Mouse (Mus musculus) gastrocnemius, postnatal 36 days (tissue): Measurements from ENCODE around the gene Tekt5. TPM values are rescaled to one million over a fixed set of nuclear protein-coding genes. Genes with fewer than 3 reads are reported as not detected.
A peak's percentile ranks its signal among the peaks of the same experiment; 100 is the strongest.

Experiments
- DNase-seq, 2 experiments: peaks; one replicate each; pipeline ENCODE4 v3.0.0; 2022
- intact Hi-C: fragments of 180-260 bp; cut with DNase I; formaldehyde crosslinking; loops from one replicate; pipeline ENCODE4 v1.15.1; 2025
- total RNA-seq, 2 experiments: library from RNA; stranded (reverse); gene quantifications; 2 replicates each; pipeline ENCODE4 v1.2.3; 2021

Gene Tekt5
- total RNA-seq, 2 experiments from 2014 or later = not detected

- intact Hi-C loops = loop anchor here (1.0 kb wide), 1 partner anchor 16 kb away; no protein-coding TSS in a partner anchor
- no peak for DNase-seq
These were observed 56.7 kb downstream of the Tekt5 start for GRCm38 (mm10) chr16:10338601-10339000.

GRCm38 (mm10) chr16:10337422-10338197 lies 57.7 kb downstream of the Tekt5 start:
- intact Hi-C loops = loop anchor here (1.0 kb wide), 1 partner anchor 15 kb away; no protein-coding TSS in a partner anchor

GRCm38 (mm10) chr16:10336454-10337421 lies 58.6 kb downstream of the Tekt5 start:
- intact Hi-C loops = no loop called here
- DNase-seq = no peak

More at GRCm38 (mm10) chr16:10337422-10338197, 57.7 kb downstream of the Tekt5 start:
- DNase-seq = no peak

GRCm38 (mm10) chr16:10335953-10336352 lies 59.3 kb downstream of the Tekt5 start:
- no peak for DNase-seq
- intact Hi-C loops = no loop called here

- intact Hi-C loops = no loop called here
- no peak for DNase-seq
These were observed 62.6 kb downstream of the Tekt5 start for GRCm38 (mm10) chr16:10332732-10333131.

GRCm38 (mm10) chr16:10330586-10331495 lies 64.4 kb downstream of the Tekt5 start:
- intact Hi-C loops = no loop called here
- no peak for DNase-seq

GRCm38 (mm10) chr16:10327563-10328333 lies 67.5 kb downstream of the Tekt5 start:
- no peak for DNase-seq
- intact Hi-C loops = no loop called here

GRCm38 (mm10) chr16:10319914-10320569 lies 75.2 kb downstream of the Tekt5 start:
- intact Hi-C loops = no loop called here
- no peak for DNase-seq

GRCm38 (mm10) chr16:10317197-10317544 lies 78.1 kb downstream of the Tekt5 start:
- no peak for DNase-seq
- intact Hi-C loops = no loop called here

- intact Hi-C loops = no loop called here
- DNase-seq = no peak
These were observed 78.6 kb downstream of the Tekt5 start for GRCm38 (mm10) chr16:10316493-10317196.

- DNase-seq = peak; percentile 43 to 54
- intact Hi-C loops = no loop called here
These were observed 81.6 kb downstream of the Tekt5 start, which contains the start of gene Emp2 for GRCm38 (mm10) chr16:10313646-10314088. Emp2 (minus strand) TSS chr16:10313968.

- intact Hi-C loops = no loop called here
- DNase-seq = no peak
These were observed 82.1 kb downstream of the Tekt5 start for GRCm38 (mm10) chr16:10313226-10313625.

- no peak for DNase-seq
- intact Hi-C loops = no loop called here
These were observed 83.3 kb downstream of the Tekt5 start for GRCm38 (mm10) chr16:10311989-10312388.

- no peak for DNase-seq
- intact Hi-C loops = no loop called here
These were observed 84.2 kb downstream of the Tekt5 start for GRCm38 (mm10) chr16:10311086-10311485.

GRCm38 (mm10) chr16:10310507-10310906 lies 84.8 kb downstream of the Tekt5 start:
- intact Hi-C loops = no loop called here
- DNase-seq = no peak
